Mouse (Mus musculus) kidney, adult 2 months (tissue): Measurements from ENCODE around the gene Lyrm4.

ENCODE experiments used
- CTCF ChIP-seq: fragments of 200-500 bp; conservative IDR thresholded peaks from 2 replicates; pipeline ENCODE4 v1.5.1; 2011; ENCODE audit warnings: low read depth, mild to moderate bottlenecking, control low read depth, low read length, moderate library complexity, mixed read lengths; ENCODE audit not compliant: insufficient read depth, insufficient read length
- POLR2A ChIP-seq: fragments of 200-500 bp; IDR thresholded peaks from one replicate; pipeline ENCODE4 v1.6.1; 2011; ENCODE audit warnings: low read depth, low read length, control low read depth

GRCm38 (mm10) chr13:36074484-36074883, 42.8 kb downstream of the Lyrm4 start:
- TF ChIP-seq CTCF (no peak), POLR2A (no peak)
